Mouse (Mus musculus) embryo, embryonic 10 days (tissue): ENCODE data around the gene Dlg4.
A peak's percentile ranks its signal among the peaks of the same experiment; 100 is the strongest.

Experiments
- DNase-seq: peaks from one replicate; pipeline ENCODE4 v3.0.0-alpha.2; 2015; ENCODE audit warnings: low spot score

Gene Dlg4

GRCm38 (mm10) chr11:70016669-70017068, at the start of gene Dlg4:
Dlg4 (plus strand) TSS chr11:70016942.
- no peak for DNase-seq

DNA sequence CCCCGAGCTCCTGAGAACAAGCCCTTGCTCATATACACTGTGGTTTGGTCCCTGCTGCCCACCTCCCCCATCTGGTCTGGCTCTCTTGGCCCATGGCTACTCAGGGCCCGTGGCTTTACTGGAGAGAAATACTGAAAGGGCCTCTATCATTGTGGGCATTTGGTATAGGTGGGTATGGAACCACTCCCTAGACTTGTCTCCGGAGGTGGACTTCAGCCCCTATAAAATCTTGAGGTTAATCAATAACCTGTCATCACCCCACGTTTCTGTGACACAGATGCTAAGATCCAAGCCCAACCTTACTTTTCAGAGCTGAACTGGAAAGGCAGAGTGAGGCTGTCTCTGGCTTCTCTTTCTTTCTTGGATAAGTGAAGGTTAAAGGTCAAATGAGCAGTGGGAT, 47.9 kb upstream of the Dlg4 start:
- no peak for DNase-seq

DNA sequence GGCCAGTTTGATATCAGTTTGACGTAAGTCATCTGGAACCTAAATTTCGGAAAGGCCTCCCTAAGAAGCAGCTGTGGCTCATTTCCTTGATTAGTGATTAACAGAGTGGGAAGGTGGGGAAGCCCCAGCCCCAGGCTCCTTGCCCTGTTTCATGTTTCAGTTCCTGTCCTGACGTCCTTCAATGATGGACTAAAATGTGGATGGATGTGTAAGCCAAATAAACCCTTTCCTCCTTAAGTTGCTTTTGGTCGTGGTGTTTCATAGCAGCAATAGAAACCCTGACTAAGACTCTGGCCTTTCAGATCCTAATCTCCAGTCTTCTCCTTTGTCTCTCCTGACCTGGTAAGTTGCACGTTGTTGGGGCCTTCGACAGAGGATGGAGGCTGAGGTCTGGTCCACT, 46.5 kb upstream of the Dlg4 start:
- no peak for DNase-seq

DNA sequence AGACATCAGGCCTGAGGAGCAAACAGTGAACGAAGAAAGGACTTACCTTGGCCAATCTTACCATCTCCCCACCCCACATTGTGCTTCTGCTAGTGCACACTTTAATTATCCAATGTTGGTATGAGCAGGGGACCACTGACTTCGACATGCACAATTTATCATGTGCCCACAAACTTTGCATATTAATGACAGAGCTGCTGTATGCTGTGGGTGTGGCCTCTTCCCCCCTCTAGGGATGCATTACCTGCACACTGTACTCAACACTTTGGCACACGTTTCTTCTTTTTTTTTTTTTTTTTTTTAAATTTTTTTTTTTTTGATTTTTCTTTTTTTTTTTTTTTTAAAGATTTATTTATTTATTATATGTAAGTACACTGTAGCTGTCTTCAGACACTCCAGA, 46.0 kb upstream of the Dlg4 start:
- DNase-seq: no peak

DNA sequence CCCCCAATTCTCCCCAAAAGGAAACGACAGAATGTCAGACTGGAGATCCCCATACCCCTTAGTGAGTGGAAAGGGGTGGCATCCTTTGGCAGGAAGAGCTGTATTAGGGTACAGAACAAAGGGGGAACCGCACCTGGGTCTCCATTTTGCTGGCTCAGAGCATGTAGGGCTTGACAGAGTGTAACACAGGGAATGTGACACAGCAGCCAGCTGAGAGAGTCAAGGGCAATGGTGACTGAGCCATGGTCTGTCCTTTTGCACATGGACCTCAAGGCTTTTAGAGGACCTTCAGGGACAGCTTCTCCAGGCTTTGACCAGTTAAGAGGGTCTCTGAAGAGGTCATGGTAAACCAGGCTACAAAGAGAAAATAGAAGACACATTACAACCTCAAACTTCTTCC, 41.8 kb upstream of the Dlg4 start:
- DNase-seq: no peak

DNA sequence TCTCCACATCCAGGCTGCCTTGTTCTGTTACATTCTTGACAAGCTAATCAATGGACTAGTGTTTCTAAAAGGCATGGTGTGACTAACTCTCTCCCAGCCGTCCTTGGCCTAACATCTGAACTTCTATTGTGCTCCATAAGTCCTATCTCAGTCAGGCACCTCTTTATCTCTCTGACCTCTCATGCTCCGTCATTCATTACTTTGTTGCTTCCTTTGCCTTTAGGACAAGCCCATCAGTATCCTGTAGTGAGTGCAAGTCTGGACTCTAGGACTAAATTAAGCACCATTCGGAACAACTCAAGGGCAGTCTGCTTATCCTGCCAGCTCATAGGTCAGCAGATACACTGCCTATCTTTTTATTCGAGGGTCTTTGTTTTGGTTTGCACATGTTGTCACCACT, 40.5 kb upstream of the Dlg4 start:
- DNase-seq: no peak

DNA sequence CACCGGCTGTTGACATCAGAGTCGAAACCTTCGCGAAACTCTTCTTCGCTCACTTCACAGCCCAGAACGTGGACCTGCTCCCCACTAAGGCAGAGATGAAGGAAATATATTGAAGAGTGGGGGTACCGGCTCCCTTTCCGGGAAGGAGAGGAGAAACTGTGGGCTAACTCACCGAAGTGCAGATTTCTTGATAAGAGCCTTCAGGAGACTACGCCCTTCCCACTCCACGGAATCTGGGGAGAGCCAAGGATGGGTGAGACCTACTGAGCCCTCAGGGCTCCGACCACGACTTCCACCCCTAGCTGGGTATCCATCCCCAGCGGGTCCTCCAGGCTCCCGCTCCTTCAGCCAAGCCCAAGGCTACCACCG, 36.9 kb upstream of the Dlg4 start:
- no peak for DNase-seq

GRCm38 (mm10) chr11:69980196-69981140, 36.3 kb upstream of the Dlg4 start:
- peak; percentile 100 for DNase-seq

DNA sequence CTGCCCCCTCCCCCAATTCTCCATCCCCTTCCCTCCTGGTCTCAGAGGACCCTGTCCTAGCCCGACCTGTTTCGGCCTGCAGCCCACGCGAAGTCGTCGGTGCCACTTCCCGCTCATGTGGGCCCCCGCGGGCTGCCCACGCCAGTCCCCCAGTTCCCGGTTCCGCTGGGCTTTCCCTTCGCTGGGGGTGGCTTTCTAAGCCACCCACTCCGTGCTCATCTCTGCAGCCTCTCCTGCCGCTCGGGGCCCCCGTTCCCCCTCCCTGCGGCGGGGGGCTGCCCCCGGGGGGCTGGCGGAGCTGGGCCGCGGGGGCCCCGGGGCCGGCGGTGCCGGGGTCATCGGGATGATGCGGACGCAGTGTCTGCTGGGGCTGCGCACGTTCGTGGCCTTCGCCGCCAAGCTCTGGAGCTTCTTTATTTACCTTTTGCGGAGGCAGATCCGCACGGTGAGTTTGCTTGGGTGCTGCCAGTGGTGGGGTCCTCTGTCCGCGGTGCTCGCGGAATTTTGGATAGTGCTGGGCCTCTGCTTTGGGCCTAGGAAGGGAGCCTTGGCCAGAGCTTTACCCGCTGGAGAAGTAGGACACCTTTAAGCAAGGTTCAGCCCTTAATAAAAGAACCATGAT, 35.5 kb upstream of the Dlg4 start, which contains the start of gene Ctdnep1:
Gene Ctdnep1 (plus strand): TSS at position 16 of the 622 bp plus-strand sequence.
- DNase-seq: no peak

- DNase-seq: no peak
These were observed 34.5 kb upstream of the Dlg4 start, which contains the start of gene Elp5 for GRCm38 (mm10) chr11:69982225-69982624. Elp5 (minus strand) TSS chr11:69982517.

- peak; percentile 12 for DNase-seq
These were observed 33.9 kb upstream of the Dlg4 start for GRCm38 (mm10) chr11:69982877-69983276.

DNA sequence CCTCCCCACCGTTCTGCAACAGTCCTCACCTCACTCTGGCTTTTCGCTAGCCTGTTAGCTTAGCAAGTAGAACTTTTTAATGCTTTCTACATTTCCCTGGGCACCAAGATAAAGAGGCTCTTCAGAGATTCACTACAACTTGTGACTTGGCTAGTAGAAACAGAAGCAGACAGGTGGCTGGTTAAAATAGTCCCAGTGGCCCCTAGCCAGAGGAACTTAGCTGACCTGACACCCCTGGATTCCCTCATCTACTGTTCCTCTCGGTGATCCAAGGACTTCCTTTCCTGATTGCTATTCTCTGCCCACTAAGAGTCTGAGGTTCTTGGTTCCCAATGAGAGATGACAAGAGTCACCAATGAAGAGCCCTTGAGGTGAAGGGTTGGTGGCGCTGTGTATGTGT, 33.4 kb upstream of the Dlg4 start:
- DNase-seq: no peak

DNA sequence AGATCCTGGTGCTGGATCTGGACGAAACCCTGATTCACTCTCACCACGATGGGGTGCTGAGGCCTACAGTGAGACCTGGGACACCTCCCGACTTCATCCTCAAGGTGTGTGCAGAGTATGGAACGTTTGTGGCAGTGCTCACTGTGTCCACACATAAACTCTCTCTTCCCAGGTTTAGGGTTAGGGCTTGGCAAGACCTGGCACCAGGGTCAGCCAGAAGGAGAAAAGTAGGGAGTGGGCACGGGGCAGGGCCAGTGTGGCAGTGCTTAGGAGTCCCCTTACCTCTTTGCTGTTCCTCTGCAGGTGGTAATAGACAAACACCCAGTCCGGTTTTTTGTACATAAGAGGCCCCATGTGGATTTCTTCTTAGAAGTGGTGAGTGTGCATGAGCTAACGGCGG, 32.3 kb upstream of the Dlg4 start:
- DNase-seq: no peak

- DNase-seq: no peak
These were observed 26.8 kb upstream of the Dlg4 start for GRCm38 (mm10) chr11:69989949-69990348.

DNA sequence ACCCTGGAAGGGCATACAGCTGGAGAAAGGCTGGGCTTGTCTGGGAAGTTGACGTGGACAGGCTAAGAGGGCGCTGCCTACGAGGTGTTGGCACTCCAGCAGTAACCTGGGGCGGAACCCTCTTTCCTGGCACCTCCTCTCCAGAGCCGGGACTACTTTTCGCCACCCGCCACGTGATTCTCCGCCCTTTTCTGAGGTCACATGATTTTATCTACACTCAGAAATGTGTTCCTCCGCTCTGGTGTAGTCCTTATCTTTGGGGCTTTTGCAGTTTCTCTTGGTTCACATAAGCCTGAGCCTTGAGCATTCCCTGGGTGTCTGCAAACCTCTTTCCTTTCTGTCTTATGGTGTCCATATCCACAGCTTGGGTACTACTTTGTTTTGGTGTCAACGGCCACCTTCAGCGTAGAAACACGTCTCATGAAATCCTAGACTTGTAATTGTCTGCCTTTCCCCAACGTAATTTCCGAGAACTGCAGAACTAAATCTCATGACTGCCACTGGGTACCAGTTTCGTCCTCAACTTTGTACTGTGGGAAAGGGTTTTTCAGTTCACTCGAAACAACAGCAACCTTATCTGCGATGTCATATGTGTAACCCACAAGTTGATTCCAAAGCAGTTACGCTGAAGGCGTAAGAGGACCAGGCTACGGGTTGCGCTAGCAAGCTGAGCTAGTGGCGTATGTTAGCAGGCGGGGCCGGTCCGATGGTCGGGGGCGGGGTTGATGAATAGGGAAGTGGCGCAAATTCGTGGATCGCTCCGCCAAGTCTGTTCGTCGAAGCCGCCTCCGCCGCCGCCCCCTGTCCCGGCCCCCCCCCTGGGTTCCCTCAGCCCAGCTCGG, 25.7 kb upstream of the Dlg4 start, which contains the start of gene Gabarap:
Gene Gabarap (plus strand): TSS at position 294 of the 842 bp plus-strand sequence.
- DNase-seq: peak; percentile 98

DNA sequence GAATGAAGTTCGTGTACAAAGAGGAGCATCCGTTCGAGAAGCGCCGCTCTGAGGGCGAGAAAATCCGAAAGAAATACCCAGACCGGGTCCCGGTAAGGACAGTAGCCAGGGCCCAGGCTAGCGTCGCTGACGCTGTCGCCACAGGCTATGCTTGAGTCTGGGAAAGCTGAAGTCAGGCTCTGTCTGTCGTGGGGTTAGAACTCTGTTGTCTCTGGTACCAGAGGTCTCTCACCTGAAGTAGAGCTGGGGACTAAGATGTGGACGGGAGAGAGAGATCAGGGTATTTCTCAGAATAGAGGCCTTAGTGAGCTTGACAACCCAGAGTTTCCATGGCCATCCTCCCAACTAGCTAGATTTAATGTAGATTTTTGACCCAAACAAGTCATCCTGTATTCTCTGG, 25.0 kb upstream of the Dlg4 start:
- DNase-seq: no peak

DNA sequence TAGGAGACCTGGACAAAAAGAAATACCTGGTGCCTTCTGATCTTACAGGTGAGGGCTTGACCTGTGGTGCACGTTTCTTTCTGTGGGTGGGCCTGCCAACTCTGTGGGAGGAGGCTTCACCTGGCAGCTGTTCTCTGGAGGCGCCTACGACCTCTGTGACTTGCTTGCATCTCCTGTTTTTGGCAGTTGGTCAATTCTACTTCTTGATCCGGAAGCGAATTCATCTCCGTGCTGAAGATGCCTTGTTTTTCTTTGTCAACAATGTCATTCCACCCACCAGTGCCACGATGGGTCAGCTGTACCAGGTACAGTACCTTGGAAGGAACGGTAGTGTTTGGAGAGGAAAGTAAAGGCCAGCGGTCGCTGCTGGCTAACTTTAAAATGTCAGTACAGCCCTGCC, 24.3 kb upstream of the Dlg4 start:
- no peak for DNase-seq

DNA sequence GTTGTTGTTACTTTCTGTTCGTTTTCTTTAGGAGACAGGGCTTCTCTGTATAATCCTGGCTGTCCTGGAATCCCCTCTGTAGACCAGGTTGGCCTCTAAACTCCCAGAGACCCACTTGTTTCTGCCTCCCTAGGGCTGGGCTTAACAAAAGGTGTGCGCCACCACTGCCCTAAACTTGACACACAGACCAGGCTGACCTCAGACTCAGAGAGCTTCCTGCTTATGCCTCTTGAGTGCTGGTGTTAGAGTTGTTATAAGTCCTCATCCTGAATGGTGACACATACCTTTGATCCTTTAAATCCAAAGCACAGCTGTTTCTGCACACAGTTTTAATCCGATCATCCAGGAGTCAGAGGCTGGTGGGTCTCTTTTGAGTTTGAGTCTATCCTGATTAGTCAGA, 23.8 kb upstream of the Dlg4 start:
- no peak for DNase-seq

DNA sequence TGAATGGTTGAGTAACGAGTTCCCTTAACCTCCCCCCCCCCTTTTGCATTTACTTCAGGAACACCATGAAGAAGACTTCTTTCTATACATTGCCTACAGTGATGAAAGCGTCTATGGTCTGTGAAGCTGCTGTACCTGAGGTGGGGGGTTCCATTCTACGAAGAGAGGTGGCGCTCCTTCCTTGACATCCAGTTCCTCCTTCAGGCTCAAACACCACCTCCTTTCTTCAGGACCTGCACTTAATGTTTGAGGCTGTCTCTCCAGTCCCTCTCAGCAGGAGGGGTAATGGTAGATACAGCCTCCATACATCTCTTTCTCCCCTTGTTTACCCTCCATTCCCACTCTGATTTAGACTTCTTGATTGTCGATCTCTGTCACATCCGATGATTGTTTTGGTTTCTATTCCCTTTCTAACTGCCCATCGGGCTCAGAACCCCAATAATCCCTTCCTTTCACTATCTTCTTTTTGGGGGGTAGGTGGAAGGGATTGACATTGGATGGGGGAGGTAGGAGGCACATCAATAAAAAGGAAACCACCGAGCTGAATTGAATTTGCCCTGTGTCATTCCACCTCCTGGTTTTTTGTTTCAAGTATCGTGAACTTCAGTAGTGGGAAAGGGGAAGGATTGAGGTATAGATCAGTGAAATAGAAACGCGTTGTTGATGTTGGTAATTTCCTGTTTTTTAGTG, 22.2 kb upstream of the Dlg4 start:
- no peak for DNase-seq

- DNase-seq: peak; percentile 99
These were observed 21.3 kb upstream of the Dlg4 start, which contains the start of gene Phf23 for GRCm38 (mm10) chr11:69995391-69995960. Phf23 (plus strand) TSS chr11:69995777.
